Mouse (Mus musculus) embryonic facial prominence, embryonic 10.5 days (tissue): ENCODE results near the gene Gtpbp3. TPM values are rescaled to one million over a fixed set of nuclear protein-coding genes. Genes with fewer than 3 reads are reported as not detected.

ENCODE experiments used
- DNase-seq: peaks from one replicate; pipeline ENCODE4 v3.0.0-alpha.2; 2017; ENCODE audit warnings: low spot score
- H3K27ac ChIP-seq: fragments of 300-500 bp; sonication (generic); replicated peaks from 2 replicates; pipeline ENCODE4 v1.5.1; 2016; ENCODE audit warnings: mild to moderate bottlenecking
- H3K27me3 ChIP-seq: fragments of 300-500 bp; sonication (generic); replicated peaks from 2 replicates; pipeline ENCODE4 v1.6.1; 2016; ENCODE audit warnings: low read depth, mild to moderate bottlenecking; ENCODE audit not compliant: poor library complexity, severe bottlenecking
- H3K36me3 ChIP-seq: fragments of 300-500 bp; sonication (generic); replicated peaks from 2 replicates; pipeline ENCODE4 v1.6.1; 2016; ENCODE audit warnings: mild to moderate bottlenecking, moderate library complexity
- H3K4me1 ChIP-seq: fragments of 300-500 bp; sonication (generic); 2 replicates; pipeline ENCODE4 v1.6.1; 2016
- H3K4me3 ChIP-seq: fragments of 300-500 bp; sonication (generic); 2 replicates; pipeline ENCODE4 v1.5.1; 2016; ENCODE audit warnings: mild to moderate bottlenecking, moderate library complexity
- H3K9me3 ChIP-seq: fragments of 300-500 bp; sonication (generic); 2 replicates; pipeline ENCODE4 v1.6.1; 2016; ENCODE audit warnings: mild to moderate bottlenecking
- WGBS: fragments of 180-500 bp; shearing (Covaris S2); methylation state at CpG from one replicate; pipeline ENCODE4 v1.1.7; 2016; 5-methylcytosine and 5-hydroxymethylcytosine counted together
- polyA plus RNA-seq: library from polyadenylated mRNA; unstranded; fragments of >200 nt; fragmentation: Nextera tagmentation; extraction: Ambion mirVana; gene quantifications from 2 replicates; pipeline ENCODE4 v1.2.1, GENCODE M21; 2016

Gene Gtpbp3
- polyA plus RNA-seq, 1 experiment from 2014 or later, result 24.5 TPM

- no peak overlapping the region for H3K4me3 ChIP-seq
- no peaks in the 10 kb centered on the region for H3K9me3 ChIP-seq
- 93% methylated on average over 17 of the region's 17 CpGs for WGBS
- no peak for DNase-seq
- H3K27me3 ChIP-seq, result no peaks in the 10 kb centered on the region
- peaks cover 33% of the 10 kb centered on the region for H3K4me1 ChIP-seq
- H3K36me3 ChIP-seq, result peaks cover 62% of the 10 kb centered on the region
- no peak overlapping the region for H3K27ac ChIP-seq
These were observed 16.0 kb upstream of the Gtpbp3 start for GRCm38 (mm10) chr8:71471861-71472260.

- Histone ChIP-seq H3K9me3 (no peaks in the 10 kb centered on the region), H3K27ac (no peak overlapping the region), H3K27me3 (0 out of 2 replicates have a peak, but pooled peaks cover 5% of the 10 kb centered on the region), H3K4me3 (no peak overlapping the region), H3K4me1 (peaks cover 42% of the 10 kb centered on the region), H3K36me3 (peaks cover 61% of the 10 kb centered on the region)
- WGBS, result 86% methylated on average over 8 of the region's 8 CpGs
- DNase-seq, result no peak
These were observed 15.1 kb upstream of the Gtpbp3 start for GRCm38 (mm10) chr8:71472601-71473386.

- Histone ChIP-seq H3K36me3 (peaks cover 74% of the 10 kb centered on the region), H3K27ac (no peak overlapping the region), H3K9me3 (no peaks in the 10 kb centered on the region), H3K27me3 (peaks cover 19% of the 10 kb centered on the region), H3K4me1 (peaks cover 40% of the 10 kb centered on the region), H3K4me3 (no peak overlapping the region)
- 96% methylated on average over 18 of the region's 18 CpGs for WGBS
- no peak for DNase-seq
These were observed 13.6 kb upstream of the Gtpbp3 start for GRCm38 (mm10) chr8:71474344-71474743.

- peak overlapping the region; percentile 71 for H3K4me3 ChIP-seq
- no peak overlapping the region for H3K27ac ChIP-seq
- peaks cover 81% of the 10 kb centered on the region for H3K36me3 ChIP-seq
These were observed 12.9 kb upstream of the Gtpbp3 start for GRCm38 (mm10) chr8:71474785-71475701.

GRCm38 (mm10) chr8:71475702-71476075, 12.2 kb upstream of the Gtpbp3 start:
- Histone ChIP-seq H3K27me3 (peaks cover 24% of the 10 kb centered on the region), H3K4me3 (peak overlapping the region; percentile 71), H3K36me3 (peaks cover 82% of the 10 kb centered on the region), H3K9me3 (no peaks in the 10 kb centered on the region), H3K27ac (peak overlapping the region; percentile 88; the same call in 1 of the 2 replicates), H3K4me1 (peaks cover 30% of the 10 kb centered on the region)
- peak; percentile 20 for DNase-seq
- WGBS, result 31% methylated on average over 4 of the region's 4 CpGs

More at GRCm38 (mm10) chr8:71474785-71475701, 12.9 kb upstream of the Gtpbp3 start:
- Histone ChIP-seq H3K27me3 (peaks cover 19% of the 10 kb centered on the region), H3K4me1 (peaks cover 34% of the 10 kb centered on the region), H3K9me3 (no peaks in the 10 kb centered on the region)
- 89% methylated on average over 25 of the region's 25 CpGs for WGBS
- no peak for DNase-seq

GRCm38 (mm10) chr8:71476099-71476940, 11.6 kb upstream of the Gtpbp3 start:
- H3K9me3 ChIP-seq, result no peaks in the 10 kb centered on the region
- under 1% methylated on average over 120 of the region's 121 CpGs for WGBS
- H3K36me3 ChIP-seq, result peaks cover 82% of the 10 kb centered on the region
- H3K4me1 ChIP-seq, result peaks cover 34% of the 10 kb centered on the region
- peak overlapping the region; percentile 88 for H3K27ac ChIP-seq
- peaks cover 30% of the 10 kb centered on the region for H3K27me3 ChIP-seq
- DNase-seq, result peak; percentile 87
- H3K4me3 ChIP-seq, result peak overlapping the region; percentile 71

- no peaks in the 10 kb centered on the region for H3K9me3 ChIP-seq
- H3K36me3 ChIP-seq, result peaks cover 82% of the 10 kb centered on the region
- H3K4me3 ChIP-seq, result peak overlapping the region; percentile 71
- WGBS, result 38% methylated on average over 14 of the region's 14 CpGs
- H3K27ac ChIP-seq, result peak overlapping the region; percentile 88
- no peak for DNase-seq
- H3K4me1 ChIP-seq, result peaks cover 40% of the 10 kb centered on the region
- peaks cover 40% of the 10 kb centered on the region for H3K27me3 ChIP-seq
These were observed 10.6 kb upstream of the Gtpbp3 start for GRCm38 (mm10) chr8:71477196-71477845.

- no peak overlapping the region for H3K27ac ChIP-seq
- H3K4me3 ChIP-seq, result peak overlapping the region; percentile 18; the same call in 1 of the 2 replicates
- no peak for DNase-seq
- peaks cover 41% of the 10 kb centered on the region for H3K27me3 ChIP-seq
- peaks cover 41% of the 10 kb centered on the region for H3K4me1 ChIP-seq
- WGBS, result 93% methylated on average over 11 of the region's 11 CpGs
- H3K36me3 ChIP-seq, result peaks cover 82% of the 10 kb centered on the region
- H3K9me3 ChIP-seq, result no peaks in the 10 kb centered on the region
These were observed 9.0 kb upstream of the Gtpbp3 start for GRCm38 (mm10) chr8:71478943-71479342.

GRCm38 (mm10) chr8:71483932-71484331, 4.0 kb upstream of the Gtpbp3 start:
- 46% methylated on average over 8 of the region's 8 CpGs for WGBS
- peak overlapping the region; percentile 92 for H3K4me3 ChIP-seq
- H3K36me3 ChIP-seq, result peaks cover 58% of the 10 kb centered on the region
- no peak overlapping the region for H3K27ac ChIP-seq
- H3K9me3 ChIP-seq, result no peaks in the 10 kb centered on the region
- H3K4me1 ChIP-seq, result peaks cover 52% of the 10 kb centered on the region
- DNase-seq, result peak; percentile 78
- H3K27me3 ChIP-seq, result peaks cover 26% of the 10 kb centered on the region

GRCm38 (mm10) chr8:71484736-71485135, 3.2 kb upstream of the Gtpbp3 start:
- DNase-seq, result no peak
- no peaks in the 10 kb centered on the region for H3K9me3 ChIP-seq
- 94% methylated on average over 19 of the region's 19 CpGs for WGBS
- H3K4me3 ChIP-seq, result peak overlapping the region; percentile 92
- H3K27ac ChIP-seq, result peak overlapping the region; percentile 97; the same call in 1 of the 2 replicates
- peaks cover 61% of the 10 kb centered on the region for H3K4me1 ChIP-seq
- H3K36me3 ChIP-seq, result peaks cover 50% of the 10 kb centered on the region
- H3K27me3 ChIP-seq, result peaks cover 21% of the 10 kb centered on the region
